In genomic region chr6:94717705-94718489, GRCm38 (mm10) we compare ENCODE assay signal across 9 mouse cellular contexts. TPM values are rescaled to one million over a fixed set of nuclear protein-coding genes. Genes with fewer than 3 reads are reported as not detected.
DNase-seq lines count a peak whose midpoint lies in the region; ATAC-seq lines count a peak whose summit lies in the region.
"Had no signal": no experiment of that assay in that cellular context is flagged by ENCODE, and none has a peak within 500 bp of the region (broad histone marks: within the 10 kb centered on the region; RNA-seq: fewer than 3 reads in every experiment).

No protein-coding gene starts in this region.

- no peak overlapping the region for H3K4me3 ChIP-seq in kidney, embryonic 15.5 days (replicated peaks)
- H3K4me3 ChIP-seq in embryonic facial prominence, embryonic 15.5 days (replicated peaks), result no peak overlapping the region
- H3K4me3 ChIP-seq in lung, embryonic 16.5 days (ENCODE audit: low read length), result no peak overlapping the region
- H3K4me3 ChIP-seq: erythroblast, embryonic 14.5 days had no signal

- no peaks in the 10 kb centered on the region for H3K9me3 ChIP-seq in kidney, embryonic 15.5 days (replicated peaks)
- H3K9me3 ChIP-seq in embryonic facial prominence, embryonic 15.5 days (replicated peaks), result no peaks in the 10 kb centered on the region
- no peaks in the 10 kb centered on the region for H3K9me3 ChIP-seq in lung, embryonic 16.5 days (ENCODE audit: control insufficient read depth, low read length)

- no peak overlapping the region for H3K9ac ChIP-seq in kidney, embryonic 15.5 days
- no peak overlapping the region for H3K9ac ChIP-seq in embryonic facial prominence, embryonic 15.5 days
- no peak overlapping the region for H3K9ac ChIP-seq in lung, embryonic 16.5 days (ENCODE audit: low read length)

- DNase-seq in kidney, adult 18-20 months, result no peak
- DNase-seq in heart, postnatal 4 days, result peak; percentile 48
- DNase-seq in frontal cortex, adult 2 months (ENCODE audit: extremely low spot score in 1 of 2, low spot score in 1 of 2), result no peak
- DNase-seq in adrenal gland, adult 18-20 months (ENCODE audit: low spot score in 2 of 2), result no peak

- peaks cover 26% of the 10 kb centered on the region for H3K4me1 ChIP-seq in kidney, embryonic 15.5 days
- peaks cover 14% of the 10 kb centered on the region for H3K4me1 ChIP-seq in embryonic facial prominence, embryonic 15.5 days
- H3K4me1 ChIP-seq in lung, embryonic 16.5 days (replicated peaks; ENCODE audit: control insufficient read depth, insufficient read depth, low read length), result peaks cover 7% of the 10 kb centered on the region

- peak; percentile 85 for ATAC-seq in kidney, embryonic 15.5 days (replicated peaks; ENCODE audit: low FRiP score)
- peak; percentile 70; the same call in 1 of the 2 replicates for ATAC-seq in embryonic facial prominence, embryonic 15.5 days (ENCODE audit: insufficient number of reproducible peaks, low FRiP score, low TSS enrichment, low read depth)
- ATAC-seq in lung, embryonic 16.5 days (ENCODE audit: low read depth), result peak; percentile 90
- no peak for ATAC-seq in CD4-positive, CD25-positive, alpha-beta regulatory T cell, adult 4 months

- 42% methylated on average over 7 of the region's 7 CpGs for WGBS in kidney, embryonic 15.5 days
- WGBS in embryonic facial prominence, embryonic 15.5 days, result 39% methylated on average over 7 of the region's 7 CpGs
- WGBS in lung, embryonic 16.5 days, result 49% methylated on average over 7 of the region's 7 CpGs

- peak overlapping the region; percentile 54 for H3K27ac ChIP-seq in kidney, embryonic 15.5 days
- H3K27ac ChIP-seq in embryonic facial prominence, embryonic 15.5 days (replicated peaks), result peak overlapping the region; percentile 68; the same call in 1 of the 2 replicates
- H3K27ac ChIP-seq in lung, embryonic 16.5 days (ENCODE audit: low read length), result peak overlapping the region; percentile 75

- H3K4me2 ChIP-seq in kidney, embryonic 15.5 days, result no peak overlapping the region
- H3K4me2 ChIP-seq in embryonic facial prominence, embryonic 15.5 days (replicated peaks), result no peak overlapping the region
- H3K4me2 ChIP-seq in lung, embryonic 16.5 days (ENCODE audit: low read depth, low read length), result no peak overlapping the region

- H3K27me3 ChIP-seq in kidney, embryonic 15.5 days, result no peaks in the 10 kb centered on the region
- H3K27me3 ChIP-seq in embryonic facial prominence, embryonic 15.5 days, result no peaks in the 10 kb centered on the region
- no peaks in the 10 kb centered on the region for H3K27me3 ChIP-seq in lung, embryonic 16.5 days (ENCODE audit: control insufficient read depth, insufficient read depth, low read depth, low read length)

- no peaks in the 10 kb centered on the region for H3K36me3 ChIP-seq in kidney, embryonic 15.5 days
- no peaks in the 10 kb centered on the region for H3K36me3 ChIP-seq in embryonic facial prominence, embryonic 15.5 days
- no peaks in the 10 kb centered on the region for H3K36me3 ChIP-seq in lung, embryonic 16.5 days (ENCODE audit: control insufficient read depth, insufficient read depth, low read length)

RNA-seq across cellular contexts. Expression of gene Lrig1, which starts 17.9 kb away (rescaled TPM):
- 7.3 and 8.1 TPM in 2 replicates for polyA plus RNA-seq in kidney, embryonic 15.5 days (2015; fragmentation: Nextera tagmentation; extraction: Ambion mirVana)
- 28.9 TPM in 2 replicates for polyA plus RNA-seq in embryonic facial prominence, embryonic 15.5 days (2015; fragmentation: Nextera tagmentation; extraction: Ambion mirVana)
- total RNA-seq in heart, postnatal 4 days (2021), result 10 to 100 TPM; 25.0 to 26.9 TPM
- 7.7 and 9.7 TPM in 2 replicates for polyA plus RNA-seq in lung, embryonic 16.5 days (2015; fragmentation: Nextera tagmentation; extraction: Ambion mirVana)
- 10 to 100 TPM; 30.8 to 38.6 TPM for polyA plus RNA-seq in CD4-positive, CD25-positive, alpha-beta regulatory T cell, adult 4 months (2017; shearing (Covaris generic))
- 28.1 and 33.3 TPM in 2 replicates for polyA plus RNA-seq in frontal cortex, adult 2 months (2012; rRNA removed)
- 10 to 100 TPM in 1 of 2 experiments, 1 to 10 TPM in 1; 9.6 to 14.1 TPM for total RNA-seq in adrenal gland, adult 18-20 months (2021)
